Mouse (Mus musculus): ENCODE measurements around the gene Noc3l. TPM values are rescaled to one million over a fixed set of nuclear protein-coding genes. Genes with fewer than 3 reads are reported as not detected.

The Noc3l gene
- total RNA-seq (2021) = 10 to 100 TPM; 13.4 to 14.6 TPM
- long read RNA-seq, experiment 1, transcript Noc3l-201 (21 exons, 3,977 nt) = major isoform, 5 of 7 reads
- long read RNA-seq, experiment 1, partial matches to known transcripts = 0 of 7 reads
- long read RNA-seq, experiment 1, other reads (novel, unspliced or antisense) = 2 of 7 reads
- long read RNA-seq, experiment 2, transcript Noc3l-201 (21 exons, 3,977 nt) = major isoform, 9 of 10 reads
- long read RNA-seq, experiment 2, partial matches to known transcripts = 0 of 10 reads
- long read RNA-seq, experiment 2, other reads (novel, unspliced or antisense) = 1 of 10 reads

DNA sequence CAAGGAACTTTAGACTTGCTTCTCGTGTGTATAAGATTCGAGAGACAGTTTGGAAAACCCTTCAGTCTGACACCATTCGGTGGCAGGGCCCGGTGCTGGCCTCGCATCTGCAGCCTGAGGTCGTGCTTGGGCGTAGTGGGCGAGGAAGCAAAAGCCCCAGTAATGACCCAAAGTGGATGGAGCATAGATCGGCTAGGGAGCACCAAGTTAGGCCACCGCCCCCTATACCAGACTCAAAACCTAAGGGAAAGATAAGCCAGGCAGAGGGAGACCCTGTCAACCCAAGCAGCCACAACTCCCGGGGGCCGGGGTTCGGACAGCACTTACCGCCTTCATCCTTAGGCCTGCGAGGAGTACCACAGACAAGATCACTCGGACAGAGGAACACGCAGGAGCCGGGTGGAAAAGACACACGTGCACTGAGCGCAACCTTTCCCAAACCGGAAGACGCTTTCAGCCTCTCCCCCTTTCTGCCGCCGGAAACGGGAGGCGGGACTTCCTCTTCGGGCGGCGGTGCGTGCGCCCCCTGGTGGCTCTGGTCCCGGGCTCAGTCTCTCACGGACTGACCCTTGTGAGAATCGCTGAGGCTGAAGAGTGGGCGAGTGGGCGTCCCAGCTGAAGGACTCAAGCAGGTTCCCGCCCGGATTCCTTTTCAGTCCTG lies at the start of gene Noc3l:
Noc3l (minus strand) TSS at position 472 of the 661 bp plus-strand sequence.
- TF ChIP-seq CTCF (IDR thresholded peaks at IDR 0.05) = peak; percentile 97
- Histone ChIP-seq H3K27ac (peak within 1 kb of the TSS; percentile 86), H3K4me3 (peak within 1 kb of the TSS; percentile 93)
- peak; percentile 93 to 97 for DNase-seq (ENCODE audit: extremely low spot score in 1 of 2, low spot score in 2 of 2)
- intact Hi-C loops (cut with DNase I) = loop anchor here (1.0 kb wide), 1 partner anchor 17 kb away; the partner anchor contains the start of gene Tbc1d12

DNA sequence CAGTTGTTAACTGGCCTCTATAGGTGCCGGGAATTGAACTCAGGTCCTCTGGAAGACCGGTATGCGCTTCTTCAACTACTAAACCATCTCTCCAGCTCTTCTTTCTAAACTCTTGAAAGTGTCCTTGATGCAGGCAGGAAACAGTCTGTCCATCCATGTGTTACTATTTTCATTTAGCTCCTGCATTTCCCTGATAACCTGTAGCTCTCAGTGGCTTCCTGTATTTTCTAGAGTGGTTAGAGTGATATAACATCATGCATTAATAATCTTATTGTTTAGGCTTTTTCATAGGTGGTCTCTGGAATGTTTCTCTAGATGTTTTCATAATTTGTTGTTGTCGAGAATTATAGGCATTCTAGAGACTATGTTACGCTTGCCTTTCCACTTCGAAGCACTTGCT lies 43.5 kb upstream of the Noc3l start:
- TF ChIP-seq CTCF (IDR thresholded peaks at IDR 0.05) = no peak
- H3K4me3 ChIP-seq = no peak overlapping the region
- intact Hi-C loops (cut with DNase I) = no loop called here
- H3K27ac ChIP-seq = no peak overlapping the region
- no peak for DNase-seq (ENCODE audit: extremely low spot score in 1 of 2, low spot score in 2 of 2)

DNA sequence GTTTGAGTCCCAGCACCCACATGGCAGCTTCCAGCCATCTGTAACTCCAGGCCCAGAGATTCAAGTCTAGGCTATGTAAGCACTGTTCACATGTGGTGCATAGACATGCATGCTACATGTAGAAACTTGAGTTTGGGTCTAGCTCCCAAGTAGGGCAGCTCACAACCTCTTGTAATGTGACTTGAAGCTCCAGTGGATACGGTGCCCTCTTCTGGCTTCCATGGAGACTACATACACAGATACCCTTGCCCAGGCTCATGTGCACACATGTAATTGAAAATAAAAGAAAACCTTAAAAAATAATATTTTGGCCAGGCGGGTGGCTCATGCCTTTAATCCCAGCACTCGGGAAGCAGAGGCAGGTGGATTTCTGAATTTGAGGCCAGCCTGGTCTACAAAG lies 39.2 kb upstream of the Noc3l start:
- intact Hi-C loops (cut with DNase I) = no loop called here

DNA sequence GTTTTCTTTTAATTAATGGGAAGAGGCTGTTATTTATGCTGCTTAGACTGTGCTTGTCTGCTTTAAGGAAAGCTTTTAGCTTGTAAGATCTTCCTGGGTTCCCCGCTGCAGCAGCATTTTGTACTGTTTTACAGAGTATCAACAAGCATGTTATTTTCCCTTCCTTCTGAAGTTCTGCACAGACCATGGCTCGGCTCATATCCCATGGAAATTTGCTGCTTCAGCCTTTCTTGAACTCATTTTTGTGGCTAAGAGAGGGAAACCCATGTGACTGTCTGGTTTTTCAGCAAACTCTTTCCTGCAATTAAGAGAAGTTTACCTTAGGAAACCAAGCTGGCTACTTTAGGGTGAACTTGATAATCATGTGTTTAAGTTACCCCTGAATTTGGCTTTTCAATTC lies 27.3 kb upstream of the Noc3l start:
- H3K4me3 ChIP-seq = no peak overlapping the region
- DNase-seq (ENCODE audit: extremely low spot score in 1 of 2, low spot score in 2 of 2) = no peak
- H3K27ac ChIP-seq = no peak overlapping the region
- TF ChIP-seq CTCF (IDR thresholded peaks at IDR 0.05) = no peak
- intact Hi-C loops (cut with DNase I) = no loop called here

More for the DNA sequence above, 39.2 kb upstream of the Noc3l start:
- Histone ChIP-seq H3K27ac (no peak overlapping the region), H3K4me3 (no peak overlapping the region)
- DNase-seq (ENCODE audit: extremely low spot score in 1 of 2, low spot score in 2 of 2) = no peak
- no peak for TF ChIP-seq CTCF (IDR thresholded peaks at IDR 0.05)

DNA sequence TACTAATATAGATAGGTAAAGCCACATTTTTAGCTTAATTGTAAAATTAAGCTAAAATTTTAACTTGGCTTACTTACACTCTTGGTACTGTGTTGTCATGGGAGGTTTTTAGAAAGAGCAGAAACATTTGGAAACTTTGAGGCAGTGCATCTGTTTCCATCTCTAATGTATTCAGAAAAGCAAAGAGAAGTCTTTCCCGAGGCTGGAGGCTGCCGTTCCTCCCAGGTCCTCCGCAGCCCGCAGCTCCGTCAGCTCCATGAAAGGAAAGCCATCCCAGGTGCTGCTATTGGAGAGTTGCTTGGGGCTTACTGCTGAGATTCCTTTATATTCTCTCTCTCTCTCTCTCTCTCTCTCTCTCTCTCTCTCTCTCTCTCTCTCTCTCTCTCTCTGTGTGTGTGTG lies 25.8 kb upstream of the Noc3l start:
- no peak for TF ChIP-seq CTCF (IDR thresholded peaks at IDR 0.05)
- DNase-seq (ENCODE audit: extremely low spot score in 1 of 2, low spot score in 2 of 2) = no peak
- Histone ChIP-seq H3K4me3 (no peak overlapping the region), H3K27ac (no peak overlapping the region)
- intact Hi-C loops (cut with DNase I) = no loop called here

DNA sequence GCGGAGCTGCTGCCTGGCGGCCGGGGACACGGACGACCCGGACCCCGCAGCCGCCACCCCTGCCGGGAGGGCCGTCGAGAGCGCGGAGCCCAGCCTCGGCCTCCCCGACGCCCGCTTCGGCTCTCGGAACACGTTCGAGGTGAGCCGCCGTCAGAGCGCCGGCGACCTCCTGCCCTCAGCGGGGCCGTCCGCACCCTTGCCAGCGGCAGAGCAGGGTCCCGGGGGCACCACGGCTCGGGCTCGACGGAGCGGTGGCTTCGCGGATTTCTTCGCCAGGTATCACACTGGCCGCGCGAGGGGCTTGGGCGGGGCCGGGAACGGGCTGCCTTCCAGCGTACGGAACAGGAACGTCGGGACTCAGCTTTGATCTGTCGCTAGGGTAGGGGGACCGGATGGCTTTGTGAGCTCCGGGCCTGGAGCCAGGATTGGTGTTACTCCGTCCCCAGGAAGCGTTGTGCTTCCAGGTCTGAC lies 18.2 kb upstream of the Noc3l start:
- intact Hi-C loops (cut with DNase I) = no loop called here
- Histone ChIP-seq H3K4me3 (peak overlapping the region; percentile 77), H3K27ac (peak overlapping the region; percentile 82)
- DNase-seq (ENCODE audit: extremely low spot score in 1 of 2, low spot score in 2 of 2) = peak; percentile 39 to 41
- TF ChIP-seq CTCF (IDR thresholded peaks at IDR 0.05) = no peak

DNA sequence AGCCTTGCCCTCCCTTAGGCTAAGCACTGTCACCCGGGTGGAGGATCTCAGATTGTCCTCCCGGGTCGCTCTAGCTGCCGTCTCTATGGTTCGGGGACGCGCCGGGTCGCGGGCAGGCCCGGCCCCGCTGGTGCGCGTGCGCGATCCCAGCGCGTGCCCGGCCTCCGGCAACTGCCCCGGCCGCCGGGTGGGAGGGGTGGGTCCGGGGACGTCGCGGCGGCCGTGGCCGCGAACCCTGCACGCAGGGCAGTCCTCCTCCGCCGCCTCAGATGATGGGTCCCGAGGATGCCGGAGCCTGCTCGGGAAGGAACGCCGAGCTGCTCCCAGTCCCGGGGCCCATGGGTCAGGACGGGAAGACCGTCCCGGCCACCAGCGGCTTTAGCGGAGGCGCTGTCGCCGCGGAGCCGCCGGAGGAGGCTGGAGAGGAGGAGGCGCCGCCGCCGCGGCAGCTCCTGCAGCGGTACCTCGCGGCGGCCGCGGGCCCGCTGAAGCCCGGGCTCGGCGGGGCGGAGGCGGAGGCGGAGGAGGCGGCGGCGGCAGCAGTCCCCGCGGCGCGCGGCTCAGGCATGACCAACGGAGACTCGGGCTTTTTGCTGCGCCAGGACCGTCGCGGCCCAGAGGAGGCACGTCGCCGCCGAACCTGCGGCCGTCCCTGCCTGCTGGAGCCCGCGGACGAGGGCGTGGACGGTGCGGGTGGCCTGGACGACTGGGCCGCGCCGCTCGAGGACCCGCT lies 17.6 kb upstream of the Noc3l start, which contains the start of gene Tbc1d12:
Tbc1d12 (plus strand) TSS at position 142 of the 733 bp plus-strand sequence.
- no peak; the same call in 1 of the 2 replicates for TF ChIP-seq CTCF (IDR thresholded peaks at IDR 0.05)
- H3K4me3 ChIP-seq = peak within 1 kb of the TSS; percentile 77
- DNase-seq (ENCODE audit: extremely low spot score in 1 of 2, low spot score in 2 of 2) = peak; percentile 88 to 91
- H3K27ac ChIP-seq = peak within 1 kb of the TSS; percentile 82
- intact Hi-C loops (cut with DNase I) = loop anchor here (1.0 kb wide), 1 partner anchor 17 kb away; the partner anchor contains the start of gene Noc3l

DNA sequence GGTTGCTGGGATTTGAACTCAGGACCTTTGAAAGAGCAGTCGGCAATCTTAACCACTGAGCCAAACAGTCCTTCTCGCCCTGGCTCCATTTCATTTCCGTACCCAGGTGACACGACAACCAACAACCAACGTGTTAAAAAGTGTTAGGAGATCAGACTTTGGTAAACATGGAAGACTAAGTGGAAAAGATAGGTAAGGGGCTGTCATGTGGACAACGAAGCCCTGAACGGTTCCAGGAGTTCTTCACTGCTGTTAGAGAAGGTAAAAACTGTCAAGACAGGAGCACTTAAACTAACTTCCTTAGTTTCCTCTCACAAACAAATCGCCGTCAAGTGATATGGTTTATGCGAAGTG lies 17.0 kb upstream of the Noc3l start:
- DNase-seq (ENCODE audit: extremely low spot score in 1 of 2, low spot score in 2 of 2) = no peak
- H3K27ac ChIP-seq = peak overlapping the region; percentile 66
- TF ChIP-seq CTCF (IDR thresholded peaks at IDR 0.05) = no peak
- H3K4me3 ChIP-seq = peak overlapping the region; percentile 77
- intact Hi-C loops (cut with DNase I) = loop anchor here (1.0 kb wide), 1 partner anchor 17 kb away; the partner anchor contains the start of gene Noc3l

GRCm38 (mm10) chr19:38833224-38833623 lies 14.2 kb upstream of the Noc3l start:
- intact Hi-C loops (cut with DNase I) = no loop called here
- TF ChIP-seq CTCF (IDR thresholded peaks at IDR 0.05) = no peak
- H3K4me3 ChIP-seq = no peak overlapping the region

DNA sequence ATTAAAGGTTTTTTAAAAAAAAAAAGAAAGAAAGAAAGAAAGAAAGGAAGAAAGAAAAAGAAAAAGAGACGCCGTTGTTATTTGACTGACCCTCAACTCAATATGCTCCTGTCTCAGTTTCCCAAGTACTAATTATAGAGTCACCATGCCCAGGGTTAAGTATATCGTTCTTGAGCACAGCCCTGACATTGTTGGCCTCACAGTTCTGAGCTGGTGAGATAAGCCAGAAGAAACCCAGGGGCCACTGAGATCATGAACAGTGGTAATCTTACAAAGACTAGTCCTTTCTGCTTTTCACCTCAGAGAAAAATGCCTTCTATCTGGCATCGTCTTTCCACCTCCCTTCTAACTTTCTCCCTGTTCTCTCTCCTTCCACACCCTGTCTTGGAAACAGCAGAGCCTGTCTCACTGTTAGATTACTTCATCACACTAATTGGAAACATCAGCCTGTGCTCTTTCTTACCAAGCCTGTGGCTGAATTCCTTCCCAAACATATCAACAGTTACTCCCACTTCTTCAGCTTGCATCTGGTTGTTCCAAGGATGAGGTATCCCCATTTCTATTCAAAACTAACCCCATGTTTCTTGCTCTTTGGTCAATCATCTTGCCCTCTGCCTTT lies 1.3 kb upstream of the Noc3l start:
- no peak for TF ChIP-seq CTCF (IDR thresholded peaks at IDR 0.05)
- H3K27ac ChIP-seq = no peak overlapping the region
- intact Hi-C loops (cut with DNase I) = no loop called here
- DNase-seq (ENCODE audit: extremely low spot score in 1 of 2, low spot score in 2 of 2) = no peak
- H3K4me3 ChIP-seq = no peak overlapping the region

More at GRCm38 (mm10) chr19:38833224-38833623, 14.2 kb upstream of the Noc3l start:
- H3K27ac ChIP-seq = no peak overlapping the region
- no peak for DNase-seq (ENCODE audit: extremely low spot score in 1 of 2, low spot score in 2 of 2)

DNA sequence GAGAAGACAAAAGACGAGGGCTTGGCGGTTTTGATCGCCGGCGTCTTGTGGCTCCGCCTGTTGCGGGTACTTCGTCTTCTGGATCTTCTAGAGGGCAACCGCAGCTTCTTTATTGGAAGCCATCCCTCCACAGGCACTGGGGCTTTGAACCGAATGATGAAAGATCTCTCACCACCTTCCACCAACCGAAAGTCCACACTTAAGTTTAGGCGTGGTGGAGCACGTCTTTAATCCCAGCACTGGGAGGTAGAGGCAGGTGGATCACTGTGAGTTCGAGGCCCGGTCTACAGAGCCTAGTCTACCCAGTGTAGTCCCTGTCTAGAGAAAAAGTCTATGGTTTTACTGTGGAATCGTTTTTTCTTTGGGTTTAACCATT lies 378 bp upstream of the Noc3l start:
- Histone ChIP-seq H3K27ac (peak overlapping the region; percentile 86), H3K4me3 (peak overlapping the region; percentile 93)
- no peak for DNase-seq (ENCODE audit: extremely low spot score in 1 of 2, low spot score in 2 of 2)
- TF ChIP-seq CTCF (IDR thresholded peaks at IDR 0.05) = no peak
- intact Hi-C loops (cut with DNase I) = loop anchor here (1.0 kb wide), 1 partner anchor 17 kb away; the partner anchor contains the start of gene Tbc1d12

Data from left cerebral cortex, adult 2 months (tissue).